Mouse (Mus musculus) retina, postnatal 7 days (tissue): Measurements from ENCODE around the gene Gm43191.

Experiments
- DNase-seq: peaks from one replicate; pipeline ENCODE4 v3.0.0-alpha.2; 2012; ENCODE audit warnings: low read depth, low spot score

The Gm43191 gene

GRCm38 (mm10) chr3:116622641-116623040 lies 58.4 kb downstream of the Gm43191 start:
- DNase-seq = no peak

- DNase-seq = no peak
Observed at GRCm38 (mm10) chr3:116620636-116621370, 60.3 kb downstream of the Gm43191 start.

DNA sequence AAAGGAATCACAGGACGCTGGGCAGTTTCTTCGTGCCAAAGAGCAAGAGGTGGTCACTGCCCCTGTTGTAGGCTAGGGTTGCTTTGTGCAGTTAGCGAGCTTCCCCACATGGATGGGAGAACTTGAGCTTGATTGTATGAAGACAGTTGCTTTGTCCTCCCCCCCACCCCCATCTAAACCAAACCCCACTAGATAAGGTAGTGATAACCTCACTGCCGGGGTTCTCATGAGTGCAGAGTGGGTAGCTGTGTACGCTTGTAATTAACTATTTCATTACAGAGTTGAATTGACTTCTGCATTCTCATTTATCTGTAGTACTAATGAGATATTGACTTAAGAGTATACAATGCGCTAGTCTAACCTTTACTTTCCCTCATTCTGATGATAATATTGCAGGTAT lies 62.2 kb downstream of the Gm43191 start:
- no peak for DNase-seq

DNA sequence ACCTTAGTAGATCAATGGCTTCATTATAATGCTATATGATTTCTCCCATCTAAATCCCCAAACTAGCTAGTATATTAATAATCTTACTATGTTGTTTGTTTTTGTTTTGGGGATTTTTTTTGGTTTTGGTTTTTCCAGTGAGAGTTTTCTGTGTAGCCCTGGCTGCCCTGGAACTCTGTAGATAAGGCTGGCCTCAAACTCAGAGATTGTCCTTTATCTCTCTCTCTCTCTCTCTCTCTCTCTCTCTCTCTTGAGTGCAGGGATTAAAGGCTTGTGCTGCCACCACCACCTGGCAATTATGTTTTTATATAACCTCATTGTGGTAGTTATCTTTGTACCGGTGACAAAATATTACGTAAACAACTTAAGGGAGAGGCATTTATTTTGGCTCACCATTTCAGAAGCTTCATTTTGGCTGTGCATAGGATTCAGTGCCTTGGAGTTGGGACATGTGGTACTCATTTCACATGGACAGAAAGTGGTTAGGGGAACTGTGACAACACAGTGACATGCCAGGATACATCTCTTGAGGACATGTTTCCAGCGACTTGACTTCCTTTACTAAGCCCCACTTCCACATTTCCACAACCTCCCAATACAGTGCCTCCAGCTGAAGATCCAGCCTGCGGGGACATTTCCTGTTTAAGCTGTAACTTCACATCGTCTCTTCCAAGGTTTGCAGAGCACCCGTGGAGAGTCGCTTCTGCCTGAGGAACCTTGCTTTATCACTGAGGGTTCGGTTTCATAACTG lies 65.6 kb downstream of the Gm43191 start:
- no peak for DNase-seq

DNA sequence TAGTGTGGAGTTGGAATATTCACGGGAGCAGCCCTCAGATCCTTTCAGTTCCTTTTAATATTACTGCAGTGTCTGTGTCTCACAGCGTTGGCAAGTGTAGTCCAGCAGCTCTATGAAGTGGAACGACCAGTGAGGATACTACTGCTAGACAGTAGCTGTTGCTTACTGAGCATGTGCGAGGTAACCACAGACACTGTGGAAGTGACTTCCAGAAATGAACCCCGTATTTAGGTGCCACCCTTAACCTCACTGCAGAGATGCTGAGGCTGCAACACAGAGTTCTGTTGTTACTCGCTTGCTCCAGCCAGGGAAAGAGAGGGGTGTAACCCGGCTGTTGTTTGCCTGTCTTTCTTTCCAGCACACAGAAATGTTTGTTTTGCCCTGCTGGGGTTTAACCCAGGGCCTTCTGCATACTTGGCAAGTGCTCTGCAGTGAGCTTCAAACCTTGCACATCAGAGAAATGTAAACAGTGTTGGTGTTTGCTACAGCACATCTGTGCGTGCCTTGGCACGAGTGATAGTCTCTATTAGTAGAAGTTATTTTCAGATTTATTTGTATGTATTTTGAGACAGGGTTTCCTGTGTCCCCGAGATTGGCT lies 66.7 kb downstream of the Gm43191 start, which contains the start of gene Trmt13:
Trmt13 (minus strand) TSS at position 293 of the 598 bp plus-strand sequence.
- no peak for DNase-seq

DNA sequence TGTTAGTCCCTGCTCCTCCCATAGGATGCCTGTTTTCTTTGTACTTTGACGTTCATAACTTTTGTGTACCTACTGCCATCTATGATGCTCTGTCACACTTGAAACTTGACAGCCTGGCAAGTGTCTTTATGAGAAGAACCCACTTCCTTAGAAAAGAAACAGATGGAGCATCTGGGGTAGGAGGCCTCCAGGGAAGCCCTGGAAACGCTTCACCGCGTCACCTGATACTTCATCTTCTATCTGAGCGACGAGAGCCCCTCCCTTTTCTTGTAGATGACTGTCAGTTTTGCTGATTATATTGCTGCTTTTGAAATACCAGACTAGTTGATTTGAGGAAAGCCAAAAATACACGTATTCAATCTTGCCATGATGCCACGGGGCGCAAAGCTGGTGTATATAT lies 76.5 kb downstream of the Gm43191 start:
- DNase-seq = no peak

DNA sequence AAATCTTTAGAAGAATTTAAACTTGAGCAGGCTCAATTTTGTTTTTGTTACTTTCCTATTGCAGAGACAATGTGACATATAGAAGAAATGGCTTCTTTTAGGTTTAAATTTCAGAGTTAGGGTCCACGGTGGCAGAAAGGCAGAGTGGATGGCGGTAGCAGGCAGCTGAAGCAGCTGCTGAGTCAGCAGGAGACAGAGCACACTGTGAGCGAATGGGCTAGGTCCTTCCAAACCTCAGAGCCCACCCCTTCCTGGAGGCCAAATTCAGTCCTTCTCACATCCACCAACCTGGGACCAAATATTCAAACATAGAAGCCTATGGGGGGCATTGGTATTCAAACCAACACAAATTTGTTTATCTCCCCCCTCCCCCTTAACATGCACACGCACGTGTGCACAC lies 79.3 kb downstream of the Gm43191 start:
- DNase-seq = no peak

DNA sequence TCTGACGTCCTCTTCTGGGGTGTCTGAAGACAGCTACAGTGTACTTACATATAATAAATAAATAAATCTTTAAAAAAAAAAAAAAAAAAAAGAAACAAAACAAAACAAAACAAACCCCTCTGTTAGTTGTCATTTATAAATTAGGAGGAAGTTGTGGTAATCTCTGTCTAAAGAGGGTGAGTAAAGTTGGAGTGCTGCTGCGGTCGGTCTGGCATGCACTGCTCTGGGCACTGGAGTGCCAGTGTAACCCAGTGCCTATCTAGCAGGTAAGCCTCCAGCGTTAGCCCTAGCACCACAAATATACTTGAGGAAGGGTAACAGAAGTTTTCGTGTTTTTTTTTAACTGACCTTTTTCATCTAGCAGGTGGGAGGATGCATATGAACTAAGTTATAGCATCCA lies 80.1 kb downstream of the Gm43191 start:
- no peak for DNase-seq

DNA sequence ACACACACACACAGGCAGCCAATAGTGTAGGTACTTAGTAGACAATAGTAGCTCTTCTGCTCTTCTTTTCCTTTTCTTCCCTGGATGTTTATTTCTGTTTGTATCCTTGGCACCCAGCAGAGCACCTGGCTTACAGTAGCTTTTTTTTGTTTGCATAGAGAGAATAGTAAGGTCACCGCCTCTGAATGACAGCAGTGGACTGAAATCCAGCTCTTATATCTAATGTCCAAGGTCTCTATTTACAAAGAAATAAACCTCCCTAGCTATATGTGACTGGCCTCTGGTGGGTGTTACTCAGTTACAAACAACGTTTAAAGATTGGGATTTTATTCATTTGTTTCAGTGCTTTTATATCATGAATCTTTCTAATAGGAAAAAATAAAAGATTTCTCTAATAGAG lies 81.4 kb downstream of the Gm43191 start:
- DNase-seq = no peak

GRCm38 (mm10) chr3:116595603-116595991 lies 85.5 kb downstream of the Gm43191 start:
- no peak for DNase-seq

DNA sequence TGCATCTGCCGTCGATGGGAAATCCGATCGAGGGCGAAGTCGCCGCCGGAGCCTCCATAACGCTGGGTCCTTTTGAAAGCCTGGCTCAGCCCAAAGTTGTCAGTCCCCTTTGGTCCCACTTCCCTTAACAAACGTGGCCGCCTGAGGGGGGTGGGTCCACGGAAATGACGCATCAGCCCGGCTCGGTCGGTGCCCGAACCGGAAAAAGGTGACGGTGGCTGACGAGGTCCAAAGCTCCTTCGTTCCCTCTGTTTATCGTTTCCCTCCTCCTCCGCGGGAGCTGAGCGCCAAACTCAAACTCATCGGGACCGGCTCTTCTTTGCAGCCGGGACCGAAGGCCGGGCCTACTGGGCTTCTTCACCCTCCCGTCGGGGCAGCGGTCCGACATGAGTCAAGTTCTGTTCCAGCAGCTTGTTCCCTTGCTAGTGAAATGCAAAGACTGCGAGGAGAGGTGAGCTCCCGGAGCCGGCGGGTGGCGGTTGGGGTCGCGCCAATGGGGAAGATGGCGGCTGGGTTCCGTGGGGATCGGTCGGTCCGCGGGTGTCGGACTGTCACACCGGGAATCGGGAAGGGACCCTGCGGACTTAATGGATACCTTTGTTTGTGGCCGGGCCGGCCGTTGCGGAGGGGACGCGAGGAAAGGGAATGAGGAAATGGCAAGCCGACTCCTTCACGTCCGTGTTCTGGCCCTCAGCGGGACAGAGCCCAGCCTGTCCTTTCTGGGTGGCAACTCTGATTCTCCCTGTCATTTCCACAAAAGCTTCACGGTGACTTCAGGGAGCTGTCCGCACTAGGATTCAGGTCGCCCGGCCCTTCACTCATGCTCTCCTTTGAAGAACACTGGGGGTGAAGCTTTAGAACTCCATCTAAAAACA lies 86.1 kb downstream of the Gm43191 start, which contains the start of gene Sass6:
Sass6 (plus strand) TSS at position 255 of the 875 bp plus-strand sequence.
- peak; percentile 97 for DNase-seq

DNA sequence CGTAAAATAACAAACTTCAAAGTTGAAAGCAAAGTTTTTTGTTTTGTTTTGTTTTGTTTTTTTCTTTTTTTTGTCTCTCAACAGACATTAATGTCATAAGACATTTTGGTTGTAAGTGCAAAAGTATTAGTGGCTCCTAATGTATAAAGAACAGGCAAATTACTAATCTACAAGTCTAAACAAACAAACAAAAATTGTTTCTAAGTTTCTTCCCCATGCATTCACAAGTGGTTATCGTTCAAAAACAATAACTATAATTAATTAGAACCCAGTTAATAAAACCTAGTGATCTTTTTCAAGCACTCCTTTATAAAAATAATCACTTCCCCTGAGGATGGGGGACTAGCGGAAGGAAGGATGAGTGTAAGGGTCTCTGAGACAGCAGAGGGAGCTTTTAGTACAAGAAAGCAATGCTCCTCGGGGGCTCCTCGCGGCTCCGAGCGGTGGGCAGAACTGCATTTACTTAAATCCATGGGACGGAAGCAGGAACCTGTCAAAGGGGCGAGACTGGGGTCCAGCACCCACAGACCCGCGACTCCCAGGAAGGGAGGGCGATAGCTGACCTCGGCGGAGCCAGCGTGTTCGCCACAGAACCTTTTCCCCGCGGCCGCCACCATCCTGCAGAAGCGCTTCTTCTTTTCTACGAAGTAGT lies 86.9 kb downstream of the Gm43191 start:
- DNase-seq = no peak
